8 mouse cellular contexts compared by ENCODE assay signal in the genomic region with DNA sequence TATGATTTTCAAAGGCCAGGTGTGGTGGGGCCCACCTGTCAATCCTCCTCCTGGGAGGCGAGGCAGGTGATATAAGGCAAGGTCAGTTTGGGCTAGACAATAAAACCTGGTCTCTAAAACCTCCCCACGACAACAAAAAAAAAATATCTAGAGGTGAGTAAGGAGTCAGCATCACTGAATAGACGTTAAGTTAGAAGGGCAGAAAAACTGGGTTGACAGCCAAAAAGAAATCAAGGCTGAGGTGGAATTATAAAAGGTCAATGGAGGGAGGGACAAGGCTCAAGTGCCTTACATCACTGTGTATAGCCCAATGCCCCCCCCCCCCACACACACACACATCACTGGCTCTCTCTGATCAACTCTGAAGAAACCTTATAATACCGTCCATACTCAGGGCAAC. TPM values are rescaled to one million over a fixed set of nuclear protein-coding genes. Genes with fewer than 3 reads are reported as not detected.
DNase-seq lines count a peak whose midpoint lies in the region; ATAC-seq and TF ChIP-seq lines count a peak whose summit lies in the region.

No protein-coding gene starts in this region.

- no peak for DNase-seq in kidney, postnatal 0 days (ENCODE audit: low spot score)
- no peak for DNase-seq in kidney, adult 18-20 months
- DNase-seq in hindbrain, postnatal 0 days (ENCODE audit: low spot score), result no peak
- DNase-seq in gastrocnemius, adult 8-10 months (ENCODE audit: low spot score in 2 of 2), result no peak
- DNase-seq in ovary, postnatal 14 days (ENCODE audit: low spot score), result no peak
- no peak for DNase-seq in adipocyte (ENCODE audit: low spot score)

- no peaks in the 10 kb centered on the region for H3K27me3 ChIP-seq in kidney, postnatal 0 days (ENCODE audit: insufficient read depth, low read length)
- H3K27me3 ChIP-seq in embryonic facial prominence, embryonic 12.5 days, result no peaks in the 10 kb centered on the region
- no peaks in the 10 kb centered on the region for H3K27me3 ChIP-seq in hindbrain, postnatal 0 days (ENCODE audit: insufficient read depth, low read length)
- H3K27me3 ChIP-seq in myocyte (ENCODE audit: control insufficient read depth, insufficient read depth, insufficient read length), result no peaks in the 10 kb centered on the region

- peak overlapping the region; percentile 26 for H3ac ChIP-seq in myocyte (ENCODE audit: control insufficient read depth, insufficient read length)

- no peak for TF ChIP-seq POLR2A in myocyte (IDR thresholded peaks at IDR 0.05; ENCODE audit: insufficient read length, low read depth)

- TF ChIP-seq CTCF in kidney, postnatal 0 days (IDR thresholded peaks at IDR 0.05; ENCODE audit: low read depth), result no peak
- no peak for TF ChIP-seq CTCF in hindbrain, postnatal 0 days (IDR thresholded peaks at IDR 0.05; ENCODE audit: low read depth)

- peak overlapping the region; percentile 78 for H3K9ac ChIP-seq in kidney, postnatal 0 days (ENCODE audit: low read depth, low read length)
- peak overlapping the region; percentile 61 for H3K9ac ChIP-seq in embryonic facial prominence, embryonic 12.5 days
- peak overlapping the region; percentile 84 for H3K9ac ChIP-seq in hindbrain, postnatal 0 days (replicated peaks; ENCODE audit: low read length)

- no peak for ATAC-seq in kidney, postnatal 0 days (replicated peaks; ENCODE audit: low FRiP score, low read depth)
- ATAC-seq in embryonic facial prominence, embryonic 12.5 days (ENCODE audit: insufficient number of reproducible peaks, insufficient read depth, low FRiP score, low TSS enrichment), result no peak
- no peak for ATAC-seq in hindbrain, postnatal 0 days

- peak overlapping the region; percentile 77 for H3K4me3 ChIP-seq in kidney, postnatal 0 days (replicated peaks; ENCODE audit: low read depth, low read length)
- peak overlapping the region; percentile 61 for H3K4me3 ChIP-seq in embryonic facial prominence, embryonic 12.5 days
- peak overlapping the region; percentile 79 for H3K4me3 ChIP-seq in hindbrain, postnatal 0 days (ENCODE audit: low read length)
- peak overlapping the region; percentile 72 for H3K4me3 ChIP-seq in myocyte

- peaks cover 34% of the 10 kb centered on the region for H3K79me2 ChIP-seq in myocyte (ENCODE audit: control insufficient read depth, insufficient read depth)

- 21% methylated on average over 4 of the region's 4 CpGs for WGBS in kidney, postnatal 0 days
- 32% methylated on average over 4 of the region's 4 CpGs for WGBS in embryonic facial prominence, embryonic 12.5 days
- 33% methylated on average over 4 of the region's 4 CpGs for WGBS in hindbrain, postnatal 0 days

- no peaks in the 10 kb centered on the region for H3K9me3 ChIP-seq in kidney, postnatal 0 days (replicated peaks; ENCODE audit: low read length)
- H3K9me3 ChIP-seq in embryonic facial prominence, embryonic 12.5 days, result no peaks in the 10 kb centered on the region
- H3K9me3 ChIP-seq in hindbrain, postnatal 0 days (ENCODE audit: low read length), result no peaks in the 10 kb centered on the region

- peak overlapping the region; percentile 95 for H3K27ac ChIP-seq in kidney, postnatal 0 days
- H3K27ac ChIP-seq in embryonic facial prominence, embryonic 12.5 days, result 0 out of 2 replicates have a peak overlapping the region, but pooled peaks have one; percentile 73
- peak overlapping the region; percentile 98 for H3K27ac ChIP-seq in hindbrain, postnatal 0 days

- H3K4me2 ChIP-seq in kidney, postnatal 0 days (ENCODE audit: low read length), result peak overlapping the region; percentile 75
- peak overlapping the region; percentile 65 for H3K4me2 ChIP-seq in embryonic facial prominence, embryonic 12.5 days (replicated peaks)
- H3K4me2 ChIP-seq in hindbrain, postnatal 0 days (ENCODE audit: low read depth, low read length), result peak overlapping the region; percentile 84
- H3K4me2 ChIP-seq in myocyte (ENCODE audit: low read depth), result peak overlapping the region; percentile 81

- peaks cover 13% of the 10 kb centered on the region for H3K4me1 ChIP-seq in kidney, postnatal 0 days (replicated peaks; ENCODE audit: insufficient read depth, low read length)
- peaks cover 17% of the 10 kb centered on the region for H3K4me1 ChIP-seq in embryonic facial prominence, embryonic 12.5 days
- H3K4me1 ChIP-seq in hindbrain, postnatal 0 days (ENCODE audit: insufficient read depth, low read length), result peaks cover 12% of the 10 kb centered on the region

- H3K36me3 ChIP-seq in kidney, postnatal 0 days (ENCODE audit: insufficient read depth, low read length), result peaks cover 14% of the 10 kb centered on the region
- peaks cover 36% of the 10 kb centered on the region for H3K36me3 ChIP-seq in embryonic facial prominence, embryonic 12.5 days
- peaks cover 17% of the 10 kb centered on the region for H3K36me3 ChIP-seq in hindbrain, postnatal 0 days (ENCODE audit: insufficient read depth, low read length)
- peaks cover 34% of the 10 kb centered on the region for H3K36me3 ChIP-seq in myocyte (ENCODE audit: control insufficient read depth, insufficient read depth)

TF ChIP-seq in myocyte, 11 proteins besides CTCF, POLR2A, EP300 and RAD21:
- TF ChIP-seq USF1 (IDR thresholded peaks at IDR 0.05; ENCODE audit: low read depth) (no peak), TCF3 (IDR thresholded peaks at IDR 0.05; ENCODE audit: insufficient read length, low read depth) (no peak), SRF (IDR thresholded peaks at IDR 0.05; ENCODE audit: control insufficient read depth, insufficient read length, low read depth) (no peak), MYOG (IDR thresholded peaks at IDR 0.05; ENCODE audit: control insufficient read depth in 1 of 3, insufficient read depth in 1 of 3, insufficient read length in 2 of 3, low read depth in 2 of 3) (no peak)

RNA-seq across cellular contexts. Expression of a gene that starts 0.7 kb away (rescaled TPM):
- polyA plus RNA-seq in kidney, postnatal 0 days (2015; fragmentation: Nextera tagmentation; extraction: Ambion mirVana), result 245 and 253 TPM in 2 replicates
- polyA plus RNA-seq in embryonic facial prominence, embryonic 12.5 days (2016; fragmentation: Nextera tagmentation; extraction: Ambion mirVana), result 220 and 236 TPM in 2 replicates
- total RNA-seq in hindbrain, postnatal 0 days (2014; rRNA removed), result 46.4 and 52.5 TPM in 2 replicates
- 212 and 215 TPM in 2 replicates for polyA plus RNA-seq in hindbrain, postnatal 0 days (2015; fragmentation: Nextera tagmentation; extraction: Ambion mirVana)
- 383 TPM for polyA plus RNA-seq in myocyte (2012; fragmentation: generic; extraction: Trizol)
- total RNA-seq in gastrocnemius, adult 8-10 months (2022), result 100 to 1,000 TPM; 189 to 214 (median 212) TPM

RNA-seq across cellular contexts. Expression of a gene that starts 28.4 kb away (rescaled TPM):
- polyA plus RNA-seq in kidney, postnatal 0 days (2015; fragmentation: Nextera tagmentation; extraction: Ambion mirVana), result 3.2 TPM in 2 replicates
- polyA plus RNA-seq in embryonic facial prominence, embryonic 12.5 days (2016; fragmentation: Nextera tagmentation; extraction: Ambion mirVana), result 8.1 and 8.6 TPM in 2 replicates
- total RNA-seq in hindbrain, postnatal 0 days (2014; rRNA removed), result 26.5 and 38.7 TPM in 2 replicates
- 9.1 and 9.8 TPM in 2 replicates for polyA plus RNA-seq in hindbrain, postnatal 0 days (2015; fragmentation: Nextera tagmentation; extraction: Ambion mirVana)
- polyA plus RNA-seq in myocyte (2012; fragmentation: generic; extraction: Trizol), result 4.8 TPM
- total RNA-seq in gastrocnemius, adult 8-10 months (2022), result under 1 TPM; 0.17 to 0.61 (median 0.31) TPM

RNA-seq across cellular contexts. Expression of a gene that starts 42.5 kb away (rescaled TPM):
- polyA plus RNA-seq in kidney, postnatal 0 days (2015; fragmentation: Nextera tagmentation; extraction: Ambion mirVana), result 120 and 132 TPM in 2 replicates
- polyA plus RNA-seq in embryonic facial prominence, embryonic 12.5 days (2016; fragmentation: Nextera tagmentation; extraction: Ambion mirVana), result 216 and 221 TPM in 2 replicates
- total RNA-seq in hindbrain, postnatal 0 days (2014; rRNA removed), result 121 and 139 TPM in 2 replicates
- 143 and 155 TPM in 2 replicates for polyA plus RNA-seq in hindbrain, postnatal 0 days (2015; fragmentation: Nextera tagmentation; extraction: Ambion mirVana)
- polyA plus RNA-seq in myocyte (2012; fragmentation: generic; extraction: Trizol), result 461 TPM
- total RNA-seq in gastrocnemius, adult 8-10 months (2022), result 10 to 100 TPM; 51.7 to 65.7 (median 53.8) TPM
